In genomic region chr9:55438433-55438832, GRCm38 (mm10) we compare ENCODE assay signal across 11 mouse cellular contexts.
"Had no signal": no experiment of that assay in that cellular context is flagged by ENCODE, and none has a peak within 500 bp of the region (broad histone marks: within the 10 kb centered on the region; RNA-seq: fewer than 3 reads in every experiment).

No protein-coding gene starts in this region.

- H3K4me3 ChIP-seq: limb, embryonic 12.5 days; midbrain, embryonic 13.5 days had no signal

- H3K36me3 ChIP-seq: limb, embryonic 12.5 days; midbrain, embryonic 13.5 days had no signal

- DNase-seq: kidney, adult 8-10 months; liver; lung, adult 2 months; lung, postnatal 36 days; thymus, adult 2 months; thymus, postnatal 25 days had no signal

- H3K9me3 ChIP-seq: limb, embryonic 12.5 days; midbrain, embryonic 13.5 days had no signal

- H3K9ac ChIP-seq: limb, embryonic 12.5 days; liver, embryonic 14.5 days; midbrain, embryonic 13.5 days had no signal

- H3K27me3 ChIP-seq: midbrain, embryonic 13.5 days had no signal

- ATAC-seq: lung, postnatal 0 days; midbrain, embryonic 13.5 days had no signal

- H3K4me2 ChIP-seq: limb, embryonic 12.5 days; midbrain, embryonic 13.5 days had no signal

- H3K27ac ChIP-seq: limb, embryonic 12.5 days; liver, embryonic 14.5 days; midbrain, embryonic 13.5 days; stomach, postnatal 0 days had no signal
